Comparison of ENCODE assay signal across 8 mouse cellular contexts in genomic region chr19:24557456-24557855, GRCm38 (mm10). TPM values are rescaled to one million over a fixed set of nuclear protein-coding genes. Genes with fewer than 3 reads are reported as not detected.
A peak's percentile ranks its signal among the peaks of the same experiment; 100 is the strongest.
DNase-seq lines count a peak whose midpoint lies in the region; ATAC-seq lines count a peak whose summit lies in the region.

No protein-coding gene starts in this region.

- H3K27ac ChIP-seq in forebrain, embryonic 13.5 days: no peak overlapping the region
- no peak overlapping the region for H3K27ac ChIP-seq in midbrain, embryonic 13.5 days

- no peak for ATAC-seq in erythroblast, adult 5-6 weeks (replicated peaks; ENCODE audit: low FRiP score, poor library complexity, severe bottlenecking)
- ATAC-seq in forebrain, embryonic 13.5 days: no peak
- no peak for ATAC-seq in midbrain, embryonic 13.5 days

- H3K4me3 ChIP-seq in erythroblast, embryonic 14.5 days (replicated peaks): peak overlapping the region; percentile 100
- H3K4me3 ChIP-seq in forebrain, embryonic 13.5 days: no peak overlapping the region
- H3K4me3 ChIP-seq in midbrain, embryonic 13.5 days (replicated peaks): peak overlapping the region; percentile 72; the same call in 1 of the 2 replicates

- 1% methylated on average over 11 of the region's 11 CpGs for WGBS in forebrain, embryonic 13.5 days
- under 1% methylated on average over 11 of the region's 11 CpGs for WGBS in midbrain, embryonic 13.5 days

- peaks cover 13% of the 10 kb centered on the region for H3K36me3 ChIP-seq in erythroblast, embryonic 14.5 days (ENCODE audit: control insufficient read depth)
- H3K36me3 ChIP-seq in forebrain, embryonic 13.5 days (ENCODE audit: poor library complexity, severe bottlenecking): no peaks in the 10 kb centered on the region
- no peaks in the 10 kb centered on the region for H3K36me3 ChIP-seq in midbrain, embryonic 13.5 days

- 0 out of 2 replicates have a peak overlapping the region, but pooled peaks have one; percentile 2 for H3K9ac ChIP-seq in forebrain, embryonic 13.5 days
- no peak overlapping the region for H3K9ac ChIP-seq in midbrain, embryonic 13.5 days (replicated peaks)

- H3K27me3 ChIP-seq in erythroblast, embryonic 14.5 days (ENCODE audit: control insufficient read depth): peaks cover 50% of the 10 kb centered on the region
- peaks cover 26% of the 10 kb centered on the region for H3K27me3 ChIP-seq in forebrain, embryonic 13.5 days
- H3K27me3 ChIP-seq in midbrain, embryonic 13.5 days: peaks cover 37% of the 10 kb centered on the region

- peak overlapping the region; percentile 84; the same call in 1 of the 2 replicates for H3K4me2 ChIP-seq in forebrain, embryonic 13.5 days
- peak overlapping the region; percentile 99 for H3K4me2 ChIP-seq in midbrain, embryonic 13.5 days (replicated peaks)

- DNase-seq in T-cell, adult 2 months (ENCODE audit: low spot score): peak; percentile 18
- peak; percentile 37 for DNase-seq in kidney, postnatal 14 days
- peak; percentile 56 for DNase-seq in thymus, postnatal 14 days
- DNase-seq in urinary bladder, postnatal 36 days (ENCODE audit: low spot score in 2 of 2): no peak

- peaks cover 39% of the 10 kb centered on the region for H3K4me1 ChIP-seq in erythroblast, embryonic 14.5 days (ENCODE audit: control insufficient read depth)
- H3K4me1 ChIP-seq in forebrain, embryonic 13.5 days: peaks cover 36% of the 10 kb centered on the region
- H3K4me1 ChIP-seq in midbrain, embryonic 13.5 days (replicated peaks): peaks cover 24% of the 10 kb centered on the region

- H3K9me3 ChIP-seq in erythroblast, embryonic 14.5 days (ENCODE audit: control insufficient read depth, low read length): peaks cover 5% of the 10 kb centered on the region; the same call in 1 of the 2 replicates
- no peaks in the 10 kb centered on the region for H3K9me3 ChIP-seq in forebrain, embryonic 13.5 days (replicated peaks)
- H3K9me3 ChIP-seq in midbrain, embryonic 13.5 days: no peaks in the 10 kb centered on the region

RNA-seq across cellular contexts. Expression of gene Pip5k1b, which starts 1.8 kb away (rescaled TPM):
- 3.1 and 5.0 TPM in 2 replicates for polyA plus RNA-seq in erythroblast, embryonic 14.5 days (2012)
- 35.4 and 43.9 TPM in 2 replicates for total RNA-seq in erythroblast, adult 5-6 weeks (2015; ENCODE audit: low replicate concordance)
- total RNA-seq in erythroblast, adult 5-6 weeks (2017; ENCODE audit: low replicate concordance): 34.4 and 43.5 TPM in 2 replicates
- polyA plus RNA-seq in forebrain, embryonic 13.5 days (2015; fragmentation: Nextera tagmentation; extraction: Ambion mirVana): 1.2 and 1.6 TPM in 2 replicates
- polyA plus RNA-seq in midbrain, embryonic 13.5 days (2015; fragmentation: Nextera tagmentation; extraction: Ambion mirVana): 1.3 TPM in 2 replicates

Comparison
In these comparisons a context has a peak if more than half of its experiments do, and no peak if none do; other contexts are left out.
1. DNase-seq: peak in T-cell, adult 2 months (single experiment), kidney, postnatal 14 days (single experiment) and thymus, postnatal 14 days (single experiment); none in urinary bladder, postnatal 36 days (0 of 2).